Mouse (Mus musculus) forebrain, embryonic 10.5 days (tissue): ENCODE results near the gene H6pd. TPM values are rescaled to one million over a fixed set of nuclear protein-coding genes. Genes with fewer than 3 reads are reported as not detected.

ENCODE experiments used
- DNase-seq: peaks from one replicate; pipeline ENCODE4 v3.0.0-alpha.2; 2017; ENCODE audit warnings: low spot score; ENCODE audit errors: extremely low spot score
- H3K27ac ChIP-seq: fragments of 300-500 bp; sonication (generic); 2 replicates; pipeline ENCODE4 v1.5.1; 2016; ENCODE audit warnings: mild to moderate bottlenecking
- H3K27me3 ChIP-seq: fragments of 300-500 bp; sonication (generic); 2 replicates; pipeline ENCODE4 v1.6.1; 2016; ENCODE audit warnings: mild to moderate bottlenecking; ENCODE audit not compliant: poor library complexity, severe bottlenecking
- H3K36me3 ChIP-seq: fragments of 300-500 bp; sonication (generic); replicated peaks from 2 replicates; pipeline ENCODE4 v1.6.1; 2016; ENCODE audit warnings: mild to moderate bottlenecking, moderate library complexity
- H3K4me1 ChIP-seq: fragments of 300-500 bp; sonication (generic); 2 replicates; pipeline ENCODE4 v1.6.1; 2016
- H3K4me3 ChIP-seq: fragments of 300-500 bp; sonication (generic); 2 replicates; pipeline ENCODE4 v1.5.1; 2016; ENCODE audit warnings: mild to moderate bottlenecking, moderate library complexity
- H3K9me3 ChIP-seq: fragments of 300-500 bp; sonication (generic); 2 replicates; pipeline ENCODE4 v1.6.1; 2016; ENCODE audit warnings: mild to moderate bottlenecking, moderate library complexity
- WGBS: fragments of 180-500 bp; shearing (Covaris S2); methylation state at CpG from one replicate; pipeline ENCODE4 v1.1.7; 2016; 5-methylcytosine and 5-hydroxymethylcytosine counted together
- polyA plus RNA-seq: library from polyadenylated mRNA; unstranded; fragments of >200 nt; fragmentation: Nextera tagmentation; extraction: Ambion mirVana; gene quantifications from 2 replicates; pipeline ENCODE4 v1.2.1, GENCODE M21; 2016

H6pd gene
- polyA plus RNA-seq, 1 experiment from 2014 or later, result 3.0 TPM

GRCm38 (mm10) chr4:150040003-150040581 is 31.3 kb upstream of the H6pd start:
- WGBS, result 83% methylated on average over 9 of the region's 9 CpGs
- H3K9me3 ChIP-seq, result peaks cover 3% of the 10 kb centered on the region; the same call in 1 of the 2 replicates
- H3K36me3 ChIP-seq, result no peaks in the 10 kb centered on the region
- H3K27me3 ChIP-seq, result peaks cover 57% of the 10 kb centered on the region
- no peak overlapping the region for H3K4me3 ChIP-seq
- no peak overlapping the region for H3K27ac ChIP-seq
- H3K4me1 ChIP-seq, result no peaks in the 10 kb centered on the region
- DNase-seq, result no peak

DNA sequence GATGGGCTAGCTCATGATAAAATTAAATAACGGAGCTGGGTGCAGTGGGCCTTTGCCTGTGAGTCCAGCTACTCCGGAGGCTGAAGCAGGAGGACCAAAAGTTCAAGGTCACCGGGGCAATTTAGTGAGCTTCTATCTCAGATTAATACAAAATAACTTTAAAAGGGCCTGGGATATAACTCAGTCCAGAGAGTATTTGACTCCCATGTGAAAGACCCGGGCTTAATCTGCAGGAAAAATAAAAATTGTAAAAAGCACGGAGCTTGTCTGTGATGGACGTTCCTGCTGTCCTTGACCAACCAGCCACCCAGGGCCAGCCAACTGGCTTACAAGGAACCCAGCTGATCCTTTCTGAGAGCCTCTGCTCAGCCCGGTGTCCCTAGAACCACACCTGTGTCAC is 29.7 kb upstream of the H6pd start:
- no peak overlapping the region for H3K27ac ChIP-seq
- H3K36me3 ChIP-seq, result no peaks in the 10 kb centered on the region
- H3K4me3 ChIP-seq, result no peak overlapping the region
- DNase-seq, result no peak
- WGBS, result 90% methylated on average over 7 of the region's 7 CpGs
- H3K9me3 ChIP-seq, result peaks cover 1% of the 10 kb centered on the region; the same call in 1 of the 2 replicates
- peaks cover 65% of the 10 kb centered on the region for H3K27me3 ChIP-seq
- H3K4me1 ChIP-seq, result peaks cover 5% of the 10 kb centered on the region

- Histone ChIP-seq H3K36me3 (no peaks in the 10 kb centered on the region), H3K4me3 (no peak overlapping the region), H3K27ac (no peak overlapping the region), H3K4me1 (peaks cover 16% of the 10 kb centered on the region), H3K27me3 (peaks cover 89% of the 10 kb centered on the region), H3K9me3 (no peaks in the 10 kb centered on the region)
- DNase-seq, result no peak
- WGBS, result 85% methylated on average over 6 of the region's 6 CpGs
These were observed 27.3 kb upstream of the H6pd start for GRCm38 (mm10) chr4:150036094-150036493.

DNA sequence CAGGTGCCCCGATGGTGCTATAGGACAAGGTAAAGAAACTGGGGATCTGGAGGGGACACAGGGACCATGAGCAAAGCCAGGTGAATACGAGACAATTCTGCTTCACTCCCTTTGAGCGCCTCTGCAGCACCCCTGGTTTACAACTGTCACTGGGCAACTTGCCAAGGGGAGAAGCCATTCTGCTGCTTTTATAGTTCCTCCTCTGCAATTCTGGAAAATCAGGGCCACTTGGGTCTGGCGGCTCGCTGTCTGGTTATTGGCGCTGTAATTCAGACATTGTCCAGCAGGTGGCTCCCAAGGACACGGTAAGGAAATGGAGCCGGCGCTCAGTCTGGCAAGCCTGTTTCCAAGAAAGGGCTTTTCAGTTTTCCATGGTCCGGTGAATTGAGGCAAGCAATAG is 26.5 kb upstream of the H6pd start:
- H3K4me3 ChIP-seq, result no peak overlapping the region
- no peaks in the 10 kb centered on the region for H3K9me3 ChIP-seq
- WGBS, result 15% methylated on average over 10 of the region's 10 CpGs
- H3K27ac ChIP-seq, result no peak overlapping the region
- peaks cover 24% of the 10 kb centered on the region for H3K4me1 ChIP-seq
- peaks cover 96% of the 10 kb centered on the region for H3K27me3 ChIP-seq
- H3K36me3 ChIP-seq, result no peaks in the 10 kb centered on the region
- peak; percentile 82 for DNase-seq

- no peak for DNase-seq
- Histone ChIP-seq H3K27ac (no peak overlapping the region), H3K9me3 (no peaks in the 10 kb centered on the region), H3K4me3 (peak overlapping the region; percentile 41), H3K27me3 (peaks cover 99% of the 10 kb centered on the region), H3K4me1 (peaks cover 38% of the 10 kb centered on the region), H3K36me3 (no peaks in the 10 kb centered on the region)
- WGBS, result 2% methylated on average over 31 of the region's 31 CpGs
These were observed 24.4 kb upstream of the H6pd start for GRCm38 (mm10) chr4:150033261-150033671.

GRCm38 (mm10) chr4:150031234-150031890 is 22.5 kb upstream of the H6pd start:
- WGBS, result 23% methylated on average over 14 of the region's 14 CpGs
- no peak overlapping the region for H3K27ac ChIP-seq
- peaks cover 100% of the 10 kb centered on the region for H3K27me3 ChIP-seq
- peak overlapping the region; percentile 50 for H3K4me3 ChIP-seq
- no peaks in the 10 kb centered on the region for H3K9me3 ChIP-seq
- no peaks in the 10 kb centered on the region for H3K36me3 ChIP-seq
- H3K4me1 ChIP-seq, result peaks cover 38% of the 10 kb centered on the region
- DNase-seq, result no peak

GRCm38 (mm10) chr4:150030449-150031233 is 21.8 kb upstream of the H6pd start:
- Histone ChIP-seq H3K27ac (no peak overlapping the region), H3K4me3 (peak overlapping the region; percentile 50), H3K27me3 (peaks cover 100% of the 10 kb centered on the region), H3K9me3 (no peaks in the 10 kb centered on the region), H3K4me1 (peaks cover 38% of the 10 kb centered on the region), H3K36me3 (no peaks in the 10 kb centered on the region)
- WGBS, result under 1% methylated on average over 28 of the region's 28 CpGs
- DNase-seq, result peak; percentile 51

DNA sequence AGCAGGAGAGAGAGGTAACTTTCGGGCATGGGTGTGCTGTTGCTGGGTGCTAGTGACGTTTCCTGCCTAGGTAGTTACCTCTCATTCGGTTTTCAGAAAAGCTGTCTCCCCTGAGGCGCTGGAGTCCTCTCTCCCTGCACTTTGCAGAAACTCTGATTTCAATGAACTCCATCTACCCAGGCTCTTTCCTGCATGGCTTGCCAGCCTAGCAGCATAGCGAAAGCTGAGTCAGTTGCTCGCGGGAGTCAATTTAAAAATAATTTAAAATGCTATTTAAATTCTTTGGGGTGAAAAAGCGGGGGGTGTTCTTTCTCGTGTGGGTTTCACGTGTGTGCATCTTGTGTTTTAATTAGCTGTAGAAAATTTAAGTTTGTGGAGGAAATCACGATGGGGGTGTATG is 21.1 kb upstream of the H6pd start:
- WGBS, result 4% methylated on average over 11 of the region's 11 CpGs
- Histone ChIP-seq H3K4me1 (peaks cover 38% of the 10 kb centered on the region), H3K4me3 (peak overlapping the region; percentile 50), H3K27ac (no peak overlapping the region), H3K27me3 (peaks cover 99% of the 10 kb centered on the region), H3K9me3 (no peaks in the 10 kb centered on the region), H3K36me3 (no peaks in the 10 kb centered on the region)
- DNase-seq, result no peak

DNA sequence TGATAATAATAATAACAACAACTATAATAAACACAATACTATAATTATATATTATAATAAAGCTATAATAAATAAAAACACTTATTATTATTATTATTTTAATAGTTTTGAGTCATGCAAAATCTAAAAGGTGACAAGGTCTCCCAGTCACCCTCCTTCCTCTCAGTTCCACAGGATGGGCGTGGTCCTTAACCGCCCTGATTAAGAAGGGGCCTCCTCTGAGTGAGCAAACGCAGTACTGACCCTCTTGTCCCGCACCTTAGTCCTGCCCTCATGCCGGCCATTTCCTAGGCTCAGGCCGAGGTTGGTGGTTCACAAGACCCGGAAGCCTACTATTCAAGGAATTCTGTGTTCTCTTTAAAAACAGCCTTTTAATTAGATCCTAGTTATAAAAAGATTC is 14.7 kb upstream of the H6pd start:
- 79% methylated on average over 7 of the region's 7 CpGs for WGBS
- Histone ChIP-seq H3K36me3 (no peaks in the 10 kb centered on the region), H3K4me1 (no peaks in the 10 kb centered on the region), H3K27me3 (peaks cover 36% of the 10 kb centered on the region), H3K27ac (no peak overlapping the region), H3K4me3 (no peak overlapping the region), H3K9me3 (no peaks in the 10 kb centered on the region)
- DNase-seq, result no peak

DNA sequence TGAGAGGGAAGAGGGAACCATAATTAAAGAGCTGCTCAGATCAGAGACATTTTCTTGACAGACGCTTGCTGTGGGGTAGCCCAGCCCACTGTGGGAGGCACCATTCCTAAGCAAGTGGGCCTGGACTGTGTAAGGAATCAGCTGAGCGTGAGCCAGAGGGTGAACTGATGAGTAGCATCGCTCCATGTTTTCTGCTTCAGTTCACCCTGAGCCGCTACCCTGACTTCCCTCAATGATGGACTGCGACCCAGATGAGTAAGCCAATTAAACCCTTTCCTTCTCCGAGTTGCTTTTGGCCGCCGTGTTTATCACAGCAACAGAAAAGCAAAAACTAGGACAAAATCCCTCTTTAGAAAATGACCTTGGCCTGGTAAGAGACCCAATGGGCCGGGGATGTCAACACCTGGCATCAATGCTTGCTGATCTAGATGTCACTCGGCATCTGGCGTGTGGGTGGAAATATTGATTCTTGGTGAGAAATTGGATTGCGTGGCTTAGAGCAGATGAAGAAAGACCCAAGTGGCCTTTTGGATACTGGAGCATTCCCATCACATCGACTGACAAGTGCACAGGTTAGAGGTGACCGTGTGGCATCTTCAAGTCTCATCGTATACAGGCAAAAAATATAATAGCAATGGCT is 11.0 kb upstream of the H6pd start:
- no peaks in the 10 kb centered on the region for H3K4me1 ChIP-seq
- DNase-seq, result no peak
- no peak overlapping the region for H3K4me3 ChIP-seq
- no peaks in the 10 kb centered on the region for H3K27me3 ChIP-seq
- H3K27ac ChIP-seq, result no peak overlapping the region
- H3K9me3 ChIP-seq, result no peaks in the 10 kb centered on the region
- no peaks in the 10 kb centered on the region for H3K36me3 ChIP-seq
- WGBS, result 87% methylated on average over 15 of the region's 15 CpGs

GRCm38 (mm10) chr4:150015436-150015835 is 6.6 kb upstream of the H6pd start:
- Histone ChIP-seq H3K4me1 (no peaks in the 10 kb centered on the region), H3K27me3 (peaks cover 4% of the 10 kb centered on the region), H3K27ac (no peak overlapping the region), H3K4me3 (no peak overlapping the region), H3K9me3 (no peaks in the 10 kb centered on the region), H3K36me3 (no peaks in the 10 kb centered on the region)
- 73% methylated on average over 7 of the region's 7 CpGs for WGBS
- DNase-seq, result no peak

- peaks cover 13% of the 10 kb centered on the region for H3K27me3 ChIP-seq
- no peak overlapping the region for H3K27ac ChIP-seq
- peaks cover 2% of the 10 kb centered on the region for H3K4me1 ChIP-seq
- 91% methylated on average over 4 of the region's 4 CpGs for WGBS
- no peak for DNase-seq
- no peaks in the 10 kb centered on the region for H3K36me3 ChIP-seq
- H3K4me3 ChIP-seq, result no peak overlapping the region
- H3K9me3 ChIP-seq, result no peaks in the 10 kb centered on the region
These were observed 5.7 kb upstream of the H6pd start for GRCm38 (mm10) chr4:150014378-150015091.
